Mouse (Mus musculus): ENCODE results near the gene Postn. TPM values are rescaled to one million over a fixed set of nuclear protein-coding genes. Genes with fewer than 3 reads are reported as not detected.

Postn gene
- polyA plus RNA-seq (2014; fragmentation: Nextera tagmentation; extraction: Ambion mirVana): 33.6 and 34.6 TPM in 2 replicates

- 0 out of 2 replicates have a peak, but pooled peaks cover 5% of the 10 kb centered on the region for H3K4me1 ChIP-seq (replicated peaks; ENCODE audit: control insufficient read depth, insufficient read depth, low read length)
- H3K27ac ChIP-seq: no peak within 1 kb of the TSS
- WGBS: 49% methylated on average over 6 of the region's 6 CpGs
- H3K9me3 ChIP-seq (ENCODE audit: control insufficient read depth, low read length): no peaks in the 10 kb centered on the region
- H3K36me3 ChIP-seq (replicated peaks; ENCODE audit: control insufficient read depth, insufficient read depth): no peaks in the 10 kb centered on the region
- H3K4me3 ChIP-seq (replicated peaks; ENCODE audit: low read length): no peak within 1 kb of the TSS
- H3K9ac ChIP-seq: no peak within 1 kb of the TSS
- peak within 1 kb of the TSS; percentile 6; the same call in 1 of the 2 replicates for H3K4me2 ChIP-seq (replicated peaks)
- H3K27me3 ChIP-seq (ENCODE audit: control insufficient read depth, insufficient read depth, low read length): no peaks in the 10 kb centered on the region
- DNase-seq (ENCODE audit: low spot score): no peak
- no peak for ATAC-seq (ENCODE audit: low FRiP score)
Observed at GRCm38 (mm10) chr3:54360897-54361296, at the start of gene Postn. Gene Postn, plus strand, starts transcription at chr3:54361109.

- no peak for DNase-seq (ENCODE audit: low spot score)
- H3K36me3 ChIP-seq (replicated peaks; ENCODE audit: control insufficient read depth, insufficient read depth): no peaks in the 10 kb centered on the region
- H3K27me3 ChIP-seq (ENCODE audit: control insufficient read depth, insufficient read depth, low read length): no peaks in the 10 kb centered on the region
- no peak overlapping the region for H3K4me2 ChIP-seq (replicated peaks)
- no peaks in the 10 kb centered on the region for H3K9me3 ChIP-seq (ENCODE audit: control insufficient read depth, low read length)
- no peak overlapping the region for H3K4me3 ChIP-seq (replicated peaks; ENCODE audit: low read length)
- H3K27ac ChIP-seq: no peak overlapping the region
- H3K9ac ChIP-seq: no peak overlapping the region
- no peaks in the 10 kb centered on the region for H3K4me1 ChIP-seq (replicated peaks; ENCODE audit: control insufficient read depth, insufficient read depth, low read length)
- ATAC-seq (ENCODE audit: low FRiP score): no peak
- 97% methylated on average over 2 of the region's 2 CpGs for WGBS
Observed at GRCm38 (mm10) chr3:54314055-54314454, 46.9 kb upstream of the Postn start.

- Histone ChIP-seq H3K27ac (no peak overlapping the region), H3K9me3 (ENCODE audit: control insufficient read depth, low read length) (no peaks in the 10 kb centered on the region), H3K27me3 (ENCODE audit: control insufficient read depth, insufficient read depth, low read length) (no peaks in the 10 kb centered on the region), H3K4me1 (replicated peaks; ENCODE audit: control insufficient read depth, insufficient read depth, low read length) (no peaks in the 10 kb centered on the region), H3K9ac (no peak overlapping the region), H3K36me3 (replicated peaks; ENCODE audit: control insufficient read depth, insufficient read depth) (no peaks in the 10 kb centered on the region), H3K4me3 (replicated peaks; ENCODE audit: low read length) (no peak overlapping the region), H3K4me2 (replicated peaks) (no peak overlapping the region)
- 33% methylated on average over 9 of the region's 9 CpGs for WGBS
- ATAC-seq (ENCODE audit: low FRiP score): no peak
- peak; percentile 70 for DNase-seq (ENCODE audit: low spot score)
Observed at GRCm38 (mm10) chr3:54352891-54353652, 7.8 kb upstream of the Postn start.

- Histone ChIP-seq H3K9ac (no peak overlapping the region), H3K27me3 (ENCODE audit: control insufficient read depth, insufficient read depth, low read length) (no peaks in the 10 kb centered on the region), H3K4me3 (replicated peaks; ENCODE audit: low read length) (no peak overlapping the region), H3K4me1 (replicated peaks; ENCODE audit: control insufficient read depth, insufficient read depth, low read length) (0 out of 2 replicates have a peak, but pooled peaks cover 5% of the 10 kb centered on the region), H3K9me3 (ENCODE audit: control insufficient read depth, low read length) (no peaks in the 10 kb centered on the region), H3K36me3 (replicated peaks; ENCODE audit: control insufficient read depth, insufficient read depth) (no peaks in the 10 kb centered on the region), H3K27ac (no peak overlapping the region), H3K4me2 (replicated peaks) (no peak overlapping the region)
- WGBS: 60% methylated on average over 3 of the region's 3 CpGs
- ATAC-seq (ENCODE audit: low FRiP score) (no peak), DNase-seq (ENCODE audit: low spot score) (peak; percentile 70)
Observed at GRCm38 (mm10) chr3:54357561-54357960, 3.3 kb upstream of the Postn start.

GRCm38 (mm10) chr3:54358463-54359189 is 2.3 kb upstream of the Postn start:
- no peaks in the 10 kb centered on the region for H3K36me3 ChIP-seq (replicated peaks; ENCODE audit: control insufficient read depth, insufficient read depth)
- peak overlapping the region; percentile 19; the same call in 1 of the 2 replicates for H3K4me2 ChIP-seq (replicated peaks)
- no peak for DNase-seq (ENCODE audit: low spot score)
- ATAC-seq (ENCODE audit: low FRiP score): peak; percentile 60; the same call in 1 of the 2 replicates
- 0 out of 2 replicates have a peak, but pooled peaks cover 5% of the 10 kb centered on the region for H3K4me1 ChIP-seq (replicated peaks; ENCODE audit: control insufficient read depth, insufficient read depth, low read length)
- H3K4me3 ChIP-seq (replicated peaks; ENCODE audit: low read length): no peak overlapping the region
- H3K27me3 ChIP-seq (ENCODE audit: control insufficient read depth, insufficient read depth, low read length): no peaks in the 10 kb centered on the region
- H3K27ac ChIP-seq: no peak overlapping the region
- 49% methylated on average over 15 of the region's 15 CpGs for WGBS
- H3K9me3 ChIP-seq (ENCODE audit: control insufficient read depth, low read length): no peaks in the 10 kb centered on the region
- H3K9ac ChIP-seq: no peak overlapping the region; the same call in 1 of the 2 replicates

GRCm38 (mm10) chr3:54361656-54362055 is 747 bp downstream of the Postn start:
- H3K4me2 ChIP-seq (replicated peaks): no peak overlapping the region
- no peaks in the 10 kb centered on the region for H3K9me3 ChIP-seq (ENCODE audit: control insufficient read depth, low read length)
- 0 out of 2 replicates have a peak, but pooled peaks cover 5% of the 10 kb centered on the region for H3K4me1 ChIP-seq (replicated peaks; ENCODE audit: control insufficient read depth, insufficient read depth, low read length)
- H3K4me3 ChIP-seq (replicated peaks; ENCODE audit: low read length): no peak overlapping the region
- ATAC-seq (ENCODE audit: low FRiP score) (no peak), DNase-seq (ENCODE audit: low spot score) (no peak)
- no peak overlapping the region for H3K9ac ChIP-seq
- H3K27me3 ChIP-seq (ENCODE audit: control insufficient read depth, insufficient read depth, low read length): no peaks in the 10 kb centered on the region
- no peaks in the 10 kb centered on the region for H3K36me3 ChIP-seq (replicated peaks; ENCODE audit: control insufficient read depth, insufficient read depth)
- no peak overlapping the region for H3K27ac ChIP-seq

- Histone ChIP-seq H3K4me1 (replicated peaks; ENCODE audit: control insufficient read depth, insufficient read depth, low read length) (no peaks in the 10 kb centered on the region), H3K27ac (no peak overlapping the region), H3K36me3 (replicated peaks; ENCODE audit: control insufficient read depth, insufficient read depth) (no peaks in the 10 kb centered on the region), H3K4me2 (replicated peaks) (no peak overlapping the region), H3K9me3 (ENCODE audit: control insufficient read depth, low read length) (no peaks in the 10 kb centered on the region), H3K9ac (no peak overlapping the region), H3K27me3 (ENCODE audit: control insufficient read depth, insufficient read depth, low read length) (no peaks in the 10 kb centered on the region), H3K4me3 (replicated peaks; ENCODE audit: low read length) (no peak overlapping the region)
- ATAC-seq (ENCODE audit: low FRiP score): no peak
- no peak for DNase-seq (ENCODE audit: low spot score)
- 91% methylated on average over 1 of the region's 1 CpGs for WGBS
Observed at GRCm38 (mm10) chr3:54371015-54371414, 10.1 kb downstream of the Postn start.

- H3K36me3 ChIP-seq (replicated peaks; ENCODE audit: control insufficient read depth, insufficient read depth): no peaks in the 10 kb centered on the region
- no peak overlapping the region for H3K9ac ChIP-seq
- WGBS: 75% methylated on average over 6 of the region's 6 CpGs
- no peak overlapping the region for H3K27ac ChIP-seq
- DNase-seq (ENCODE audit: low spot score) (no peak), ATAC-seq (ENCODE audit: low FRiP score) (no peak)
- H3K4me2 ChIP-seq (replicated peaks): no peak overlapping the region
- no peaks in the 10 kb centered on the region for H3K9me3 ChIP-seq (ENCODE audit: control insufficient read depth, low read length)
- H3K4me1 ChIP-seq (replicated peaks; ENCODE audit: control insufficient read depth, insufficient read depth, low read length): no peaks in the 10 kb centered on the region
- no peak overlapping the region for H3K4me3 ChIP-seq (replicated peaks; ENCODE audit: low read length)
- no peaks in the 10 kb centered on the region for H3K27me3 ChIP-seq (ENCODE audit: control insufficient read depth, insufficient read depth, low read length)
Observed at GRCm38 (mm10) chr3:54372625-54373024, 11.7 kb downstream of the Postn start.

GRCm38 (mm10) chr3:54376014-54376413 is 15.1 kb downstream of the Postn start:
- no peak overlapping the region for H3K4me3 ChIP-seq (replicated peaks; ENCODE audit: low read length)
- no peaks in the 10 kb centered on the region for H3K9me3 ChIP-seq (ENCODE audit: control insufficient read depth, low read length)
- ATAC-seq (ENCODE audit: low FRiP score): no peak
- H3K36me3 ChIP-seq (replicated peaks; ENCODE audit: control insufficient read depth, insufficient read depth): no peaks in the 10 kb centered on the region
- WGBS: 95% methylated on average over 6 of the region's 6 CpGs
- H3K27ac ChIP-seq: no peak overlapping the region
- H3K4me2 ChIP-seq (replicated peaks): no peak overlapping the region
- no peaks in the 10 kb centered on the region for H3K27me3 ChIP-seq (ENCODE audit: control insufficient read depth, insufficient read depth, low read length)
- DNase-seq (ENCODE audit: low spot score): no peak
- H3K4me1 ChIP-seq (replicated peaks; ENCODE audit: control insufficient read depth, insufficient read depth, low read length): no peaks in the 10 kb centered on the region
- no peak overlapping the region for H3K9ac ChIP-seq
